Mouse (Mus musculus): ENCODE measurements around the gene Fam180a. TPM values are rescaled to one million over a fixed set of nuclear protein-coding genes. Genes with fewer than 3 reads are reported as not detected.
"Not testable (repeated sequence)": the region's sequence is repeated elsewhere in the genome, so short reads cannot be mapped to it uniquely, and the experiment has no call there.

Fam180a gene
- under 1 TPM; 0.68 to 0.98 TPM for total RNA-seq (2021)

GRCm38 (mm10) chr6:35326111-35326515 lies at the start of gene Fam180a:
Gene Fam180a (minus strand): TSS chr6:35326141.
- peak in 1 of 2 experiments; percentile 16 for DNase-seq (ENCODE audit: extremely low spot score in 1 of 2, low spot score in 1 of 2)

- DNase-seq (ENCODE audit: extremely low spot score in 1 of 2, low spot score in 1 of 2), result no peak
Observed at GRCm38 (mm10) chr6:35374052-35374451, 48.1 kb upstream of the Fam180a start.

- no peak for DNase-seq (ENCODE audit: extremely low spot score in 1 of 2, low spot score in 1 of 2)
Observed at GRCm38 (mm10) chr6:35370356-35370755, 44.4 kb upstream of the Fam180a start.

- DNase-seq (ENCODE audit: extremely low spot score in 1 of 2, low spot score in 1 of 2), result not testable (repeated sequence)
Observed at GRCm38 (mm10) chr6:35369578-35370282, 43.8 kb upstream of the Fam180a start.

GRCm38 (mm10) chr6:35362596-35362995 lies 36.7 kb upstream of the Fam180a start:
- no peak for DNase-seq (ENCODE audit: extremely low spot score in 1 of 2, low spot score in 1 of 2)

GRCm38 (mm10) chr6:35355320-35355719 lies 29.4 kb upstream of the Fam180a start:
- DNase-seq (ENCODE audit: extremely low spot score in 1 of 2, low spot score in 1 of 2), result no peak

GRCm38 (mm10) chr6:35354622-35354998 lies 28.7 kb upstream of the Fam180a start:
- no peak for DNase-seq (ENCODE audit: extremely low spot score in 1 of 2, low spot score in 1 of 2)

- DNase-seq (ENCODE audit: extremely low spot score in 1 of 2, low spot score in 1 of 2), result no peak
Observed at GRCm38 (mm10) chr6:35353846-35354621, 28.1 kb upstream of the Fam180a start.

- DNase-seq (ENCODE audit: extremely low spot score in 1 of 2, low spot score in 1 of 2), result no peak
Observed at GRCm38 (mm10) chr6:35353416-35353815, 27.5 kb upstream of the Fam180a start.

GRCm38 (mm10) chr6:35352867-35353266 lies 26.9 kb upstream of the Fam180a start:
- no peak for DNase-seq (ENCODE audit: extremely low spot score in 1 of 2, low spot score in 1 of 2)

GRCm38 (mm10) chr6:35351826-35352225 lies 25.9 kb upstream of the Fam180a start:
- no peak for DNase-seq (ENCODE audit: extremely low spot score in 1 of 2, low spot score in 1 of 2)

- no peak for DNase-seq (ENCODE audit: extremely low spot score in 1 of 2, low spot score in 1 of 2)
Observed at GRCm38 (mm10) chr6:35349784-35350183, 23.8 kb upstream of the Fam180a start.

GRCm38 (mm10) chr6:35338640-35339039 lies 12.7 kb upstream of the Fam180a start:
- no peak for DNase-seq (ENCODE audit: extremely low spot score in 1 of 2, low spot score in 1 of 2)

- no peak for DNase-seq (ENCODE audit: extremely low spot score in 1 of 2, low spot score in 1 of 2)
Observed at GRCm38 (mm10) chr6:35337836-35338235, 11.9 kb upstream of the Fam180a start.

GRCm38 (mm10) chr6:35335452-35335851 lies 9.5 kb upstream of the Fam180a start:
- no peak for DNase-seq (ENCODE audit: extremely low spot score in 1 of 2, low spot score in 1 of 2)

- no peak for DNase-seq (ENCODE audit: extremely low spot score in 1 of 2, low spot score in 1 of 2)
Observed at GRCm38 (mm10) chr6:35334278-35334677, 8.3 kb upstream of the Fam180a start.

GRCm38 (mm10) chr6:35333632-35334031 lies 7.7 kb upstream of the Fam180a start:
- no peak for DNase-seq (ENCODE audit: extremely low spot score in 1 of 2, low spot score in 1 of 2)

- no peak for DNase-seq (ENCODE audit: extremely low spot score in 1 of 2, low spot score in 1 of 2)
Observed at GRCm38 (mm10) chr6:35330834-35331233, 4.9 kb upstream of the Fam180a start.

- DNase-seq (ENCODE audit: extremely low spot score in 1 of 2, low spot score in 1 of 2), result no peak
Observed at GRCm38 (mm10) chr6:35329956-35330355, 4.0 kb upstream of the Fam180a start.

GRCm38 (mm10) chr6:35324306-35324705 lies 1.6 kb downstream of the Fam180a start:
- no peak for DNase-seq (ENCODE audit: extremely low spot score in 1 of 2, low spot score in 1 of 2)

GRCm38 (mm10) chr6:35323046-35323445 lies 2.9 kb downstream of the Fam180a start:
- DNase-seq (ENCODE audit: extremely low spot score in 1 of 2, low spot score in 1 of 2), result no peak

- no peak for DNase-seq (ENCODE audit: extremely low spot score in 1 of 2, low spot score in 1 of 2)
Observed at GRCm38 (mm10) chr6:35321105-35321504, 4.8 kb downstream of the Fam180a start.

Data from layer of hippocampus, postnatal 25 days (tissue).